Mouse (Mus musculus): Measurements from ENCODE around the gene Sh2d3c.

- TF ChIP-seq CTCF (IDR thresholded peaks at IDR 0.05; ENCODE audit: low read depth) = no peak
- no peak for TF ChIP-seq EP300 (IDR thresholded peaks at IDR 0.05; ENCODE audit: low read depth)
These were observed 8.3 kb upstream of the Sh2d3c start for GRCm38 (mm10) chr2:32712586-32712933.
